Comparison of ENCODE assay signal across 8 mouse cellular contexts in the genomic region with DNA sequence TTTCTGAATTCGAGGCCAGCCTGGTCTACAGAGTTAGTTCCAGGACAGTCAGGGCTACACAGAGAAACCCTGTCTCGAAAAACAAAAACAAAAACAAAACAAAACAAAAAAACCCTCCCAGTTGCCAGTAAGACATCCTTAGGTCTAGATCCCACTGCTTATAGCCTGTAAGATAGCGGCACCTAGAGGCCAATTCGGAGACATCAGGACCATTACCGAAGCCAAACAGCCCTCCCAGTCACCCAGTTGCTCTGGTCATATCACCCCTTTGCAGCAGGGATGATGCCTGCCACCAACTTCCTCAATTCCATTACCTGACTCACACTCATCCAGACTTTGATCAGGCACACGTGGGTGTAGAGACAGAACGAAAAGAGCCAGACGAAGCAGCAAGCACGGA.
A peak's percentile ranks its signal among the peaks of the same experiment; 100 is the strongest.
DNase-seq lines count a peak whose midpoint lies in the region; ATAC-seq and TF ChIP-seq lines count a peak whose summit lies in the region.

No protein-coding gene starts in this region.

- peaks cover 11% of the 10 kb centered on the region for H3K4me1 ChIP-seq in forebrain, embryonic 13.5 days
- peaks cover 28% of the 10 kb centered on the region for H3K4me1 ChIP-seq in forebrain, embryonic 10.5 days
- no peaks in the 10 kb centered on the region for H3K4me1 ChIP-seq in cortical plate, adult 2 months (ENCODE audit: control insufficient read depth, insufficient read depth, low read length)
- peaks cover 4% of the 10 kb centered on the region for H3K4me1 ChIP-seq in intestine, embryonic 14.5 days (replicated peaks; ENCODE audit: control insufficient read depth, insufficient read depth, low read length)
- no peaks in the 10 kb centered on the region for H3K4me1 ChIP-seq in lung, postnatal 0 days (ENCODE audit: insufficient read depth, low read depth, low read length)

- H3K27me3 ChIP-seq in forebrain, embryonic 13.5 days, result no peaks in the 10 kb centered on the region
- H3K27me3 ChIP-seq in forebrain, embryonic 10.5 days (ENCODE audit: poor library complexity, severe bottlenecking), result peaks cover 39% of the 10 kb centered on the region
- 0 out of 2 replicates have a peak, but pooled peaks cover 4% of the 10 kb centered on the region for H3K27me3 ChIP-seq in intestine, embryonic 14.5 days (replicated peaks; ENCODE audit: control insufficient read depth, insufficient read depth, low read length)
- no peaks in the 10 kb centered on the region for H3K27me3 ChIP-seq in lung, postnatal 0 days (replicated peaks; ENCODE audit: insufficient read depth, low read length)

- no peak overlapping the region for H3K4me2 ChIP-seq in forebrain, embryonic 13.5 days
- H3K4me2 ChIP-seq in intestine, embryonic 14.5 days (ENCODE audit: low read length), result no peak overlapping the region
- no peak overlapping the region for H3K4me2 ChIP-seq in lung, postnatal 0 days (replicated peaks; ENCODE audit: low read depth, low read length)

- WGBS in forebrain, embryonic 13.5 days, result 23% methylated on average over 9 of the region's 9 CpGs
- 21% methylated on average over 9 of the region's 9 CpGs for WGBS in forebrain, embryonic 10.5 days
- WGBS in intestine, embryonic 14.5 days, result 22% methylated on average over 9 of the region's 9 CpGs
- 18% methylated on average over 9 of the region's 9 CpGs for WGBS in lung, postnatal 0 days

- no peak overlapping the region for H3K27ac ChIP-seq in forebrain, embryonic 13.5 days
- no peak overlapping the region for H3K27ac ChIP-seq in forebrain, embryonic 10.5 days
- no peak overlapping the region for H3K27ac ChIP-seq in cortical plate, adult 2 months (ENCODE audit: insufficient read depth, low read length)
- H3K27ac ChIP-seq in intestine, embryonic 14.5 days (ENCODE audit: low read depth), result no peak overlapping the region
- no peak overlapping the region for H3K27ac ChIP-seq in lung, postnatal 0 days (ENCODE audit: low read length)

- no peak for TF ChIP-seq EP300 in lung, postnatal 0 days (IDR thresholded peaks at IDR 0.05)

- no peak overlapping the region for H3K4me3 ChIP-seq in forebrain, embryonic 13.5 days
- H3K4me3 ChIP-seq in forebrain, embryonic 10.5 days, result no peak overlapping the region
- H3K4me3 ChIP-seq in cortical plate, adult 2 months (ENCODE audit: insufficient read depth, low read length), result no peak overlapping the region
- no peak overlapping the region for H3K4me3 ChIP-seq in intestine, embryonic 14.5 days (ENCODE audit: low read depth, low read length)
- H3K4me3 ChIP-seq in lung, postnatal 0 days (ENCODE audit: low read depth, low read length), result no peak overlapping the region

- ATAC-seq in forebrain, embryonic 13.5 days, result peak; percentile 17; the same call in 1 of the 2 replicates
- no peak for ATAC-seq in intestine, embryonic 14.5 days (replicated peaks; ENCODE audit: low FRiP score, low TSS enrichment, low read depth)
- 0 out of 2 replicates have a peak, but pooled peaks have one; percentile 23 for ATAC-seq in lung, postnatal 0 days

- H3K9me3 ChIP-seq in forebrain, embryonic 13.5 days (replicated peaks), result no peaks in the 10 kb centered on the region
- H3K9me3 ChIP-seq in forebrain, embryonic 10.5 days, result no peaks in the 10 kb centered on the region
- no peaks in the 10 kb centered on the region for H3K9me3 ChIP-seq in intestine, embryonic 14.5 days (ENCODE audit: control insufficient read depth, low read length)
- no peaks in the 10 kb centered on the region for H3K9me3 ChIP-seq in lung, postnatal 0 days (ENCODE audit: low read length)

- TF ChIP-seq POLR2A in cortical plate, adult 2 months (IDR thresholded peaks at IDR 0.05; ENCODE audit: extremely low read depth, insufficient read depth, low read length), result no peak

- H3K9ac ChIP-seq in forebrain, embryonic 13.5 days, result no peak overlapping the region
- H3K9ac ChIP-seq in intestine, embryonic 14.5 days (ENCODE audit: low read length), result no peak overlapping the region
- H3K9ac ChIP-seq in lung, postnatal 0 days (replicated peaks; ENCODE audit: low read depth), result no peak overlapping the region

- DNase-seq in forebrain, embryonic 10.5 days (ENCODE audit: extremely low spot score, low spot score), result no peak
- DNase-seq in urinary bladder, postnatal 14 days (ENCODE audit: low spot score), result peak; percentile 64
- no peak for DNase-seq in urinary bladder, postnatal 4 days (ENCODE audit: low spot score in 2 of 2)
- DNase-seq in intestine, embryonic 14.5 days (ENCODE audit: low spot score), result peak; percentile 75
- DNase-seq in lung, postnatal 0 days (ENCODE audit: low spot score), result peak; percentile 74
- DNase-seq in spleen, postnatal 14 days (ENCODE audit: low spot score in 2 of 2), result peak; percentile 27 to 47

- no peaks in the 10 kb centered on the region for H3K36me3 ChIP-seq in forebrain, embryonic 13.5 days (ENCODE audit: poor library complexity, severe bottlenecking)
- H3K36me3 ChIP-seq in forebrain, embryonic 10.5 days (replicated peaks), result no peaks in the 10 kb centered on the region
- no peaks in the 10 kb centered on the region for H3K36me3 ChIP-seq in intestine, embryonic 14.5 days (ENCODE audit: control insufficient read depth, insufficient read depth, low read length)
- no peaks in the 10 kb centered on the region for H3K36me3 ChIP-seq in lung, postnatal 0 days (ENCODE audit: insufficient read depth, low read length)

- peak; percentile 62 for TF ChIP-seq CTCF in cortical plate, adult 2 months (IDR thresholded peaks at IDR 0.05; ENCODE audit: extremely low read depth, insufficient read depth, low read length)
- TF ChIP-seq CTCF in lung, postnatal 0 days (IDR thresholded peaks at IDR 0.05), result peak; percentile 76

Comparison
In these comparisons a context has a peak if more than half of its experiments do, and no peak if none do; other contexts are left out.
1. DNase-seq: peak in urinary bladder, postnatal 14 days (single experiment), intestine, embryonic 14.5 days (single experiment), lung, postnatal 0 days (single experiment) and spleen, postnatal 14 days (2 of 2); none in forebrain, embryonic 10.5 days (single experiment) and urinary bladder, postnatal 4 days (0 of 2).